Mouse (Mus musculus) gonadal fat pad, adult 2 months (tissue): ENCODE data around the gene Nr1h2. TPM values are rescaled to one million over a fixed set of nuclear protein-coding genes. Genes with fewer than 3 reads are reported as not detected.

Experiments
- DNase-seq: peaks from one replicate; pipeline ENCODE4 v3.0.0-alpha.2; 2012; ENCODE audit warnings: low read depth
- polyA plus RNA-seq: library from polyadenylated mRNA; depleted of rRNA; stranded (reverse); fragments of >200 nt; gene quantifications from 2 replicates; pipeline ENCODE4 v1.2.3, GENCODE M21; 2012

The Nr1h2 gene
- polyA plus RNA-seq, 1 experiment, result 153 TPM

DNA sequence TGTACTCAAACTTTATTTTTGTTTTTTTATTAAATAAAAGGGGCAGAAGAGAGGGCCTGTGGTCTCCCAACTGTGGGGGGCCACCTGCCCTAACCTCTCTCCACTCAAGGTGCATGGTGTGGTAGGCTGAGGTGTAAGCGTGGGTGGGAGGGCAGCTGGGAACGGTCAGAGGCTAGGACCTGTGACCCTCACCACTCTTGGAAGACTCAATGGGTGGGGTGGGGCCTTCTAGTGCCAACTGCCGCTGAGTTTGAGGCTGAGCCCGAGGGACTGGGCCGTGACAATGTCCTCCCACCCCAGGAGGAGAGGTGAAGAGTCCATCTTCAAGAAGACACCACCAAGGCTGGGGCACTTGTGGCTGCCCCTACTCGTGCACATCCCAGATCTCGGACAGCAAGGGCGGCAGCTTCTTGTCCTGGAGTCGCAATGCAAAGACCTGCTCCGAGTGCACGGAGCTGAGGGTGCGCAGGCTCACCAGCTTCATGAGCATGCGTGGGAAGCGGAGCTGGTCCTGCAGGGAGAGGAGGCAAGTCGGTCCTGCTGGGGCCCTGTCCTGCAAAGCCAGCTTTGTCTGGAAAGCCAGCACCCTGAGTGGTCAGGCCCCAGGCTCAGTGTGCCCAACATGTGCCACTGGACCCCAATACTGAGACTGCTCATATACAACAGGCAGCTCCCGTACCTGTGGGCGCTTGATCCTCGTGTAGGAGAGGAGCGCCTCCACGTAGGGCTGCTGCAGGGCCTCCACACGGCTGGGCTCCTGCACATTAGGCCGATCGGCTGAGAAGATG is 3.9 kb downstream of the Nr1h2 start:
- no peak for DNase-seq

DNA sequence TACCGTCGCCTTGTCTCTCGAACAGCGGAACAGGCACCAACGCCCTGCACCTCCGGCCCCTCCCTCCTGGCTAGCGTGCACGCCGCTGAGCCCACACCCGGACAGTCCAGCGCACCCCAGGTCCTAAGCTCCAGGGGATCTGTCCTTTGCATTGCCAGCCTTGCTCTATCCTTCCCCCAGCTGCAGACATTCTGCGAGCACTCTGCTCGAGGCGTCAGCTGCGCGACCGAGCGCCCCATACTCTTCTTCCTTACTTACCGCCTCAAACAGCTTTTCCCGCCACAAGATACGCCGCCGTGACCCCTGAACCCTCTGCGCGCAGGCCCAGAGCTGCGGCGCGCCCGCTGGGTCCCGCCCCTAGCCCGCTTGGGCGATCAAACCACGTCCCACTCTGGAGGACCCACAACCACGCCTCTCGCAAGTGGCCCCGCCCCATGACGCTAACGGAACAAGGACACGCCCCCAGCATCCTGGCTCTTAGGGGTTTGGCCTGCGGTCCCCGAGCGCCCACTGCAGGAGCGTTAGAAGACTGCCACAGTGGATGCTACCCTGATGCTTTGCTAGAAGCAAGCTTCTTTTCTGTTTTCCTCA is 5.2 kb downstream of the Nr1h2 start, which contains the start of gene Pold1:
Gene Pold1 (minus strand): TSS at position 353 of the 591 bp plus-strand sequence.
- DNase-seq, result peak; percentile 51

DNA sequence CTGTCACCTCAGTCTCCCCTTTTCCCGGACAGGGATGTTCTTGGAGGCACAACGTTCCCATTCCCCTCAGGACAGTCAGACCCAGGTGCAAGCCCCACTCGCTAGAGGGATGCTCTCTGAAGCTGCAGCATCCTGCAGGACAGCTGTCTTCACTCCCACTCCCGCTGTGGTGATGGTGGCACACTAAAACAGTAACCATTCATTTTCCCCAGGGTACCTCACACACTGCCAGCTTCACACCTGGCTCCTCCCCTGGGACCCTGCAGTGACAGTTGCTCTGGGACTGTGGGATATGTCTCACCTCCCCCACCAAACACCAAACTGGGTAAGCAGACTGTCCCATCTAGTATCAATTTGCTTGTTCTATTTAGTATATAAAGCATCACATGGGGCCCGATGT is 6.0 kb downstream of the Nr1h2 start:
- DNase-seq, result no peak

GRCm38 (mm10) chr7:44547041-44547440 is 6.7 kb downstream of the Nr1h2 start:
- DNase-seq, result no peak

- no peak for DNase-seq
Observed at GRCm38 (mm10) chr7:44546274-44546673, 7.5 kb downstream of the Nr1h2 start.

- DNase-seq, result no peak
Observed at GRCm38 (mm10) chr7:44543071-44543470, 10.7 kb downstream of the Nr1h2 start.

- DNase-seq, result no peak
Observed at GRCm38 (mm10) chr7:44542555-44542954, 11.2 kb downstream of the Nr1h2 start.

- DNase-seq, result no peak
Observed at GRCm38 (mm10) chr7:44538756-44539624, 14.8 kb downstream of the Nr1h2 start.

GRCm38 (mm10) chr7:44537496-44537895 is 16.3 kb downstream of the Nr1h2 start:
- no peak for DNase-seq

- no peak for DNase-seq
Observed at GRCm38 (mm10) chr7:44537009-44537408, 16.7 kb downstream of the Nr1h2 start.

DNA sequence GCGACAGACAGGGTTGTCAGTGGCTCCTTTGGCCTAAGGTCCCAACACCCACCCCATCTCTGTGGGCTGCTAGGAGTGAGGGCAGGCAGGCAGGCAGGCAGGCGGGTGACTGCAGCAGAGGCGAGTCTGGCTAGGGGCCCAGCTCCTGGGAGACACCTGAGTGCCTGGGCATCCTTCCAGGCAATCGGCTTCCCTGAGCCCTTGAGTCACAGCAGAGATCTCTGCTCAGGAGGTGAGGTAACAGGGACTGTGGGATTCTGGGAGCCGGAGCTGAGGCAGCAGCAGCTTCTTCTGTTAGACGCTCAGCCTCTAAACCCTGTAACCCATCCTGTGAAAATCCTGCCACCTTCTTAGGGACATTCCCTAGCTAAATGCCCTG is 17.2 kb downstream of the Nr1h2 start:
- peak; percentile 70 for DNase-seq

DNA sequence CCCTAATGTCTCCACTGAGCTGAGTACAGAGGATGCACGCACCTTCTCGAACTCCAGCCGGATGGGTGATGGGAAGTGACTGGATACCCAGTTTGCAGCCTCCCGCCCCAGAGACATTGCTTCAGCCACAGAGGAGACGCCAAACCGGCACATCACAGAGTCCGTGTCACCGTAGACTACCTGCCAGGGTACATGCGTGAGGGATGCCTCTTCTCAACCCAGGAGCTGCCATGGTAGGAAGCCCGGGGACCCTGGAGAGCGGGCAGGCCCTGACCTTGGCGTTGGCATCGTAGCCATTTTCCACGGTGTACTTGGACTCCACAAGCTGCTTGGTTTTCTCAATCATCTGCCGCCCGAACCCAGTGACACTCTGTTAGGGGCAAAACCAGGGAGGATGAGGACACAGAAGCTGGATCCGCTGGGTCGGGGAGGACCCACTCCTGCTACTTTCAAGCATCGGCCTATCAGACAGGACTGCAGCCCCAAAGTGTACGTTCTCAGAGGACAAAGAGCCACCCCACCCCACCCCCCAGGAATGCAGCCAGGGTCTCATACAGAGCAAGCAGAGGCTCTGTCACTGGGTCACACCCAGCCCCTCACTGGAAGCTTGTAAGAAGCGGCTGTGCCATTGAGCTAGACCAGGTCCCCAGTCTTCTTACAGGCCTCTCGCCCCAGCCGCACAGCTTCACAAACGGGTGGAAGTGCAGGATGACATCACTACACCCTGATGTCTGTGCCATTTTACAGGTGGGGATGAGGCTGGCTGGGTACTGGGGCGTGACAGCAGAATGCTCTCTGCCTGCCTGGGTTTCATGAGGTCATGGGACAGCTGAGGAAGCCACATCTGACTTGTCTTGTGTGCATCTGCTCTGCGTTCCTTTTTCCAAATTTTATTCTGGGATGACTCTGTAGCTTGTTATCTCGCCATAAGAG is 17.8 kb downstream of the Nr1h2 start:
- no peak for DNase-seq

- DNase-seq, result no peak
Observed at GRCm38 (mm10) chr7:44534656-44535441, 18.9 kb downstream of the Nr1h2 start.

GRCm38 (mm10) chr7:44534242-44534641 is 19.5 kb downstream of the Nr1h2 start:
- DNase-seq, result no peak

DNA sequence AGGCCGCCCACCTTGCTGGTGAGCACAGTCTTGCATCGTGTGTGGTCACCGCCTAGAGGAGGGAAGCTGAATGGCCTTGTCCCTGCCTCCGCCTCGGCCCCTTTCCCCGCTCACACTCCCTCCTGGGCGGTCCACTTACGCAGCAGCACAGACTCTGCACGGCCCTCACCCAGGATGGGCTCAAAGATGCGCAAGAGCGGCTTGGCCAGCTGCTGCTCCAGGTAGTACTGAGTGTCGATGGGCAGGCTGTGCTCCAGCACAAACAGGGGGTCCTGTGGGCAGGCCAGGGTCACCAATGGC is 20.1 kb downstream of the Nr1h2 start:
- no peak for DNase-seq

DNA sequence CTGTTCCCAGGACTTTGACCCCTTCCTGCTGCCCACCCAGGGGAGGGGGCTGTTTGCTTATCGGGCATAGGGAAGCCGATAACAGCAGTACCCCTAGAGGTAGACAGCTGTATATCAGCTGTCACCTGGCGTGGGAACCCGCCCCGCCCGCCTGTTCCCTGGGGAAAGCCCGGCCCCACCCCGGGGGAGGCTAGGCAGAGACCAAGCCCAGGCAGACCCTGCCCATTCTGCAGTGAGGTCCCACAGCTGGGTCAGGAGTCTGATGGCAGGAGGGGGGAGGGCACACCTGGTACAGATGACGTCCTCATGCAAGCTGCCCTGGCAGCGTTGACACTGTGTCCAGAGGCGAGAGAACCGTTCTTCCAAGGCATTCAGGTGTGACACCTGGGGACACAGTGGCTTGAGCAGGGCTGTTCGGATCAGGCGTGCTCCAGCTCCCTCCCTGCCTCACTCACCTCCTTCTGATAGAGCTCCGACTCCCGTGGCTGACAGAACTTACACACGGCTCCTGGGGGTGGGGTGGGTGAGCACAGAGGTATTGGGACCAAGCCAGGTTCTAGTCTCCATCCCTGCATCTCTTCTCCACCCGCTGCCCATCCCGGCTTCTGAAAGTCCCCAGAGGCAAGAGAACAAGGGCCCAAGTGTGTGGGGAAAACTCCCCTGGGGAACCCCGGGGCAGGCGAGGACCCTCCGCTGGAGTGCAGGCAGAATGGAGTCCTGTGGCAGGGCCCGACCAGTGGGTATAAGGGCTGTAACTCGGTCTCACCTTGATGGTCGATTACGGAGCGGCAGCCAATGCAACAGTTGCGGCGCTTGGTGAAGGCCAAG is 20.6 kb downstream of the Nr1h2 start:
- DNase-seq, result no peak

- no peak for DNase-seq
Observed at GRCm38 (mm10) chr7:44531946-44532732, 21.6 kb downstream of the Nr1h2 start, which contains the start of gene Spib. Gene Spib, minus strand, starts transcription at chr7:44532071.

GRCm38 (mm10) chr7:44531207-44531606 is 22.5 kb downstream of the Nr1h2 start:
- no peak for DNase-seq

DNA sequence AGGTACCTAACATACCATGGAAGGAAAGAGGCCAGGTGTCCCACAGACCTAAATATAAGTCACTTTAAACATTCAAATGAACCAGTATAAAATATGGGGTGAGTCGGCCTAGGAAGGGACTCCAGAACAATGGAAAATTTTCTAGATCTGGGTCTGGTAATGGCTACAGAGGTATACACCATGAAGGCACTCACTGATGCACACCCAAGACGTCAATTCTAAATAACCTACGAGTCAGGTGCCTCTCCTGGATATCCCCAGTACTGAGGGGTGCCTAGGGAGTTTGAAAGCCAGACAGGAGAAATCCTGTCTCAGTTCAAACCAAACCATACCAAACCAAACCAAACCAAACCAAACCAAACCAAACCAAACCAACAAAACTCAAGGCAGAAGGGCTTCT is 23.2 kb downstream of the Nr1h2 start:
- DNase-seq, result no peak
